Mouse (Mus musculus) MEL (cell line): ENCODE data around the gene St6gal1. TPM values are rescaled to one million over a fixed set of nuclear protein-coding genes. Genes with fewer than 3 reads are reported as not detected.

ENCODE experiments used
- DNase-seq: peaks from one replicate; pipeline ENCODE4 v3.0.0; 2011; ENCODE audit warnings: low read depth, low spot score
- H3K27ac ChIP-seq: 2 replicates; pipeline ENCODE4 v1.5.1; 2012; ENCODE audit warnings: low read depth, mild to moderate bottlenecking, control low read depth, low read length, moderate library complexity; ENCODE audit not compliant: control insufficient read depth
- H3K27me3 ChIP-seq, 2 experiments: fragments of 150-350 bp in 1 of 2; sonication (generic) in 1 of 2; 2 replicates each; pipeline ENCODE4 v1.6.1; 2012; ENCODE audit warnings: low read length in 2 of 2, mild to moderate bottlenecking in 2 of 2, improper control_type of control experiment in 1 of 2, moderate library complexity in 1 of 2; ENCODE audit not compliant: insufficient read depth in 2 of 2, control insufficient read depth in 1 of 2
- H3K36me3 ChIP-seq, 2 experiments: 2 replicates each; pipeline ENCODE4 v1.6.1; 2012 to 2014; ENCODE audit warnings: low read length in 2 of 2, improper control_type of control experiment in 1 of 2, inconsistent platforms in 1 of 2, mild to moderate bottlenecking in 1 of 2; ENCODE audit not compliant: insufficient read depth in 2 of 2, control insufficient read depth in 1 of 2
- H3K4me1 ChIP-seq, 2 experiments: fragments of 150-350 bp in 1 of 2; sonication (generic) in 1 of 2; 2 replicates each; pipeline ENCODE4 v1.6.1; 2012; ENCODE audit warnings: low read length in 2 of 2, improper control_type of control experiment in 1 of 2, mild to moderate bottlenecking in 1 of 2; ENCODE audit not compliant: insufficient read depth in 2 of 2, control insufficient read depth in 1 of 2
- H3K4me3 ChIP-seq, 2 experiments: fragments of 150-350 bp in 1 of 2; sonication (generic) in 1 of 2; 2 replicates each; pipeline ENCODE4 v1.5.1; 2012; ENCODE audit warnings: low read depth in 2 of 2, low read length in 2 of 2, mild to moderate bottlenecking in 2 of 2, moderate library complexity in 2 of 2, control low read depth in 1 of 2, improper control_type of control experiment in 1 of 2; ENCODE audit not compliant: control insufficient read depth in 1 of 2, insufficient read depth in 1 of 2
- H3K79me2 ChIP-seq: 2 replicates; pipeline ENCODE4 v1.6.1; 2012; ENCODE audit warnings: mild to moderate bottlenecking, low read length, moderate library complexity; ENCODE audit not compliant: control insufficient read depth, poor library complexity, insufficient read depth
- H3K9ac ChIP-seq: 2 replicates; pipeline ENCODE4 v1.6.1; 2012; ENCODE audit warnings: low read depth, mild to moderate bottlenecking, control low read depth, low read length, moderate library complexity; ENCODE audit not compliant: control insufficient read depth, poor library complexity, severe bottlenecking
- H3K9me3 ChIP-seq: fragments of 150-350 bp; sonication (generic); replicated peaks from 2 replicates; pipeline ENCODE4 v1.6.1; 2012; ENCODE audit warnings: mild to moderate bottlenecking, low read length, improper control_type of control experiment, moderate library complexity; ENCODE audit not compliant: insufficient read depth
- BHLHE40 ChIP-seq: IDR thresholded peaks from 2 replicates; pipeline ENCODE4 v1.6.1; 2012; ENCODE audit warnings: low read depth, mild to moderate bottlenecking, inconsistent platforms, low read length, improper control_type of control experiment, borderline replicate concordance
- CTCF ChIP-seq, 3 experiments: IDR thresholded peaks in 2 of 3; conservative IDR thresholded peaks in 1 of 3; 2 replicates each; pipeline ENCODE4 v1.5.1; 2011 to 2012; ENCODE audit warnings: low read length in 3 of 3, low read depth in 2 of 3, mild to moderate bottlenecking in 2 of 3, improper control_type of control experiment in 1 of 3, inconsistent platforms in 1 of 3, mixed read lengths in 1 of 3, moderate library complexity in 1 of 3; ENCODE audit not compliant: control insufficient read depth in 1 of 3, insufficient read depth in 1 of 3, poor library complexity in 1 of 3, severe bottlenecking in 1 of 3
- E2F4 ChIP-seq: IDR thresholded peaks from 2 replicates; pipeline ENCODE4 v1.6.1; 2011; ENCODE audit warnings: low read depth, low read length, improper control_type of control experiment, borderline replicate concordance
- ETS1 ChIP-seq: IDR thresholded peaks from 2 replicates; pipeline ENCODE4 v1.6.1; 2012; ENCODE audit warnings: low read depth, mild to moderate bottlenecking, inconsistent platforms, low read length, improper control_type of control experiment, moderate library complexity
- GABPA ChIP-seq: IDR thresholded peaks from 2 replicates; pipeline ENCODE4 v1.6.1; 2012; ENCODE audit warnings: low read depth, mild to moderate bottlenecking, inconsistent platforms, low read length, improper control_type of control experiment, moderate library complexity
- MAX ChIP-seq: IDR thresholded peaks from 2 replicates; pipeline ENCODE4 v1.6.1; 2011; ENCODE audit warnings: low read length, improper control_type of control experiment
- MEF2A ChIP-seq: IDR thresholded peaks from 2 replicates; pipeline ENCODE4 v1.6.1; 2014; ENCODE audit warnings: low read depth, mild to moderate bottlenecking, inconsistent platforms, low read length, improper control_type of control experiment; ENCODE audit not compliant: poor library complexity, insufficient replicate concordance, severe bottlenecking; ENCODE audit errors: extremely low read depth
- POLR2AphosphoS2 ChIP-seq: IDR thresholded peaks from 2 replicates; pipeline ENCODE4 v1.6.1; 2011; ENCODE audit warnings: low read length, improper control_type of control experiment
- POLR2AphosphoS5 ChIP-seq: IDR thresholded peaks from 2 replicates; pipeline ENCODE4 v1.6.1; 2012; ENCODE audit warnings: low read depth, borderline replicate concordance, mild to moderate bottlenecking, inconsistent platforms, low read length, moderate library complexity, mixed read lengths
- RCOR1 ChIP-seq: IDR thresholded peaks from 2 replicates; pipeline ENCODE4 v1.6.1; 2012; ENCODE audit warnings: low read depth, mild to moderate bottlenecking, inconsistent platforms, low read length, improper control_type of control experiment
- TAL1 ChIP-seq: IDR thresholded peaks from 2 replicates; pipeline ENCODE4 v1.6.1; 2012; ENCODE audit warnings: mild to moderate bottlenecking, inconsistent platforms, low read length, moderate library complexity, mixed read lengths
- TCF12 ChIP-seq: IDR thresholded peaks from 2 replicates; pipeline ENCODE4 v1.6.1; 2014; ENCODE audit warnings: low read depth, mild to moderate bottlenecking, inconsistent platforms, low read length, improper control_type of control experiment, moderate library complexity
- USF1 ChIP-seq: IDR thresholded peaks from 2 replicates; pipeline ENCODE4 v1.6.1; 2014; ENCODE audit warnings: low read depth, mild to moderate bottlenecking, inconsistent platforms, low read length, improper control_type of control experiment, moderate library complexity
- ZKSCAN1 ChIP-seq: IDR thresholded peaks from 2 replicates; pipeline ENCODE4 v1.6.1; 2012; ENCODE audit warnings: low read depth, mild to moderate bottlenecking, inconsistent platforms, low read length, improper control_type of control experiment, moderate library complexity
- polyA plus RNA-seq, 2 experiments: library from polyadenylated mRNA; stranded (reverse) in 1 of 2; unstranded in 1 of 2; fragments of >175 nt in 1 of 2; fragments of >200 nt in 1 of 2; gene quantifications; 2 replicates each; pipeline versions ENCODE4 v1.2.1 to v1.2.4; 2012; ENCODE audit warnings: low replicate concordance in 2 of 2, low read depth in 1 of 2; ENCODE audit not compliant: insufficient read length in 2 of 2, insufficient read depth in 1 of 2, missing spikeins in 1 of 2
- total RNA-seq: library from RNA; depleted of rRNA; stranded (reverse); fragments of 300-350 nt; gene quantifications from 2 replicates; pipeline ENCODE4 v1.2.3, GENCODE M21; 2012

The St6gal1 gene
- total and polyA plus RNA-seq, 3 experiments, result not detected

- no peak overlapping the region for H3K4me3 ChIP-seq
- TF ChIP-seq MAX (no peak), CTCF (IDR thresholded peaks at IDR 0.05 in 2 of 3, conservative IDR thresholded peaks at IDR 0.05 in 1 of 3; ENCODE audit: control insufficient read depth in 1 of 3, insufficient read depth in 1 of 3, low read depth in 2 of 3, low read length in 3 of 3, poor library complexity in 1 of 3, severe bottlenecking in 1 of 3) (no peak), ZKSCAN1 (no peak), ETS1 (no peak), TCF12 (no peak), MEF2A (no peak), GABPA (no peak), RCOR1 (no peak)
- TF ChIP-seq, all 39 proteins: peak for 0
- H3K27me3 ChIP-seq, result no peaks in the 10 kb centered on the region
- no peak overlapping the region for H3K9ac ChIP-seq
- DNase-seq, result no peak
- H3K4me1 ChIP-seq, result no peaks in the 10 kb centered on the region
- H3K9me3 ChIP-seq, result no peaks in the 10 kb centered on the region
- H3K27ac ChIP-seq, result no peak overlapping the region
- H3K36me3 ChIP-seq, result no peaks in the 10 kb centered on the region
- H3K79me2 ChIP-seq, result no peaks in the 10 kb centered on the region
These were observed 83.5 kb downstream of the St6gal1 start for GRCm38 (mm10) chr16:23308012-23308554.

DNA sequence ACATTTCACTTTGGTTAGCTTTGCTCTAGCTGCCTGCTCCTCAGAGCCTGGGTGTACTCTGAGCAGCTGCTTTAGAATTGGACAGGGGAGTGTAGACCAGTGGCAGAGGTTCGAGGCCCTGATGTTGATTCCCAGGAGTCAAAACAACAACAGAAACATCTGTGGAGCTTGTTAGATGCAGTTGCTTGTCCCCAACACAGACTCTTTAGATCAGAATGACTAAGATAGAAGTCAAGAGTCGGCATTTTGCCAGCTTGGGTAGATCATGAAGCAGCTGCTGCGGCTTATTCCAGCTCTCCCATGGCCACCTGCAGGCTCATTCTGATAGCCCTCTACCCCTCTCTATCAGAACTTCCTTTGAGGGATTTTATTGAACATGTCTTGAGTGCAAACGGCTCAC, 84.5 kb downstream of the St6gal1 start:
- no peak overlapping the region for H3K27ac ChIP-seq
- no peak for TF ChIP-seq BHLHE40
- TF ChIP-seq MAX, result no peak
- no peak for TF ChIP-seq ZKSCAN1
- TF ChIP-seq E2F4, result no peak
- TF ChIP-seq USF1, result no peak
- no peak for TF ChIP-seq POLR2AphosphoS2
- no peak for TF ChIP-seq POLR2AphosphoS5
- TF ChIP-seq, all 39 proteins: peak for 0
- Histone ChIP-seq H3K36me3 (no peaks in the 10 kb centered on the region), H3K4me3 (no peak overlapping the region), H3K9ac (no peak overlapping the region), H3K9me3 (no peaks in the 10 kb centered on the region), H3K27me3 (no peaks in the 10 kb centered on the region), H3K4me1 (no peaks in the 10 kb centered on the region), H3K79me2 (no peaks in the 10 kb centered on the region)
- no peak for DNase-seq

- Histone ChIP-seq H3K36me3 (no peaks in the 10 kb centered on the region), H3K27ac (no peak overlapping the region), H3K9me3 (no peaks in the 10 kb centered on the region), H3K79me2 (no peaks in the 10 kb centered on the region), H3K27me3 (no peaks in the 10 kb centered on the region), H3K4me1 (no peaks in the 10 kb centered on the region), H3K4me3 (no peak overlapping the region), H3K9ac (no peak overlapping the region)
- no peak for DNase-seq
- TF ChIP-seq POLR2AphosphoS5 (no peak), TAL1 (no peak)
These were observed 88.1 kb downstream of the St6gal1 start for GRCm38 (mm10) chr16:23312604-23313003.
